Mouse (Mus musculus): Measurements from ENCODE around the gene Wwp2. TPM values are rescaled to one million over a fixed set of nuclear protein-coding genes. Genes with fewer than 3 reads are reported as not detected.

The Wwp2 gene
- polyA plus RNA-seq, 1 experiment from 2014 or later: 44.8 TPM

DNA sequence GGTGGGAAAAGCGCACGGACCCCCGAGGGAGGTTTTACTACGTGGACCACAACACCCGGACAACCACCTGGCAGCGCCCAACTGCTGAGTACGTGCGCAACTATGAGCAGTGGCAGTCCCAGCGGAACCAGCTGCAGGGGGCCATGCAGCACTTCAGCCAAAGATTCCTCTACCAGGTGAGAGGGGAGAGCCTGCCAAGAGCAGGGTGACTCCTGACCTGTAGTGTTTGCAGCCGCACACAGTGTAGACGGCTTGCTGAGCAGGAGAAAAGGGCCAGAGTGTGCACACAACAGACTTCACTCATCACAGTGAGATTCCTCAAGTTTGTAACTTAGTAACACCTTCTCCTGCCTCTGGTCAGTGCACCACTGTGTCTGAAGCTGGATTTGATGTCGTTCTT, 104.5 kb downstream of the Wwp2 start:
- peaks cover 6% of the 10 kb centered on the region for H3K36me3 ChIP-seq (ENCODE audit: insufficient read depth, low read length)
- H3K27ac ChIP-seq (ENCODE audit: low read length): no peak overlapping the region
- no peak overlapping the region for H3K4me2 ChIP-seq (replicated peaks; ENCODE audit: low read depth, low read length)
- H3K4me3 ChIP-seq (ENCODE audit: low read length): no peak overlapping the region
- no peaks in the 10 kb centered on the region for H3K27me3 ChIP-seq (ENCODE audit: insufficient read depth, low read length)
- no peak for ATAC-seq (ENCODE audit: low FRiP score, low TSS enrichment)
- H3K9ac ChIP-seq (replicated peaks; ENCODE audit: low read length): no peak overlapping the region
- no peaks in the 10 kb centered on the region for H3K9me3 ChIP-seq (ENCODE audit: low read length)
- peaks cover 10% of the 10 kb centered on the region for H3K4me1 ChIP-seq (ENCODE audit: insufficient read depth, low read length)
- 86% methylated on average over 12 of the region's 12 CpGs for WGBS

DNA sequence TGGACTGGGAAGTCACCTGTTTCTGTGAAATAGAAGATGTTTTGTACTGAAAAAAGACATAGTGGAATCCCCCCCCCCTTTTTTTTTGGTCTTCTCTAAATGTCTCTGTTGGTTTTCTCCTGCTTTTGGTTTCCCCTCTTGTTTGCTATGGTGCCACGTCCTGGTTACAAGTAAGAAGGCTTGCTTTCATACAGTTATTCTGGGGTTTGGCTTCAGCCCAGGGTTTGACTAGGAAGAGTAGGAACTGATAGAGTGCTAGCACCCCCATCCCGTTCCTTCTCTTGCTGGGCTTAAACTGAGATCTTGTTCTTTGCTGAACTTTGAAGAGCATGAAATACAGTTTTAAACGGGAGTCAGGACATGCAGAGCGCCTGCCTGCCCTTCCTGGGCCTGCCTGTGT, 105.2 kb downstream of the Wwp2 start:
- peaks cover 3% of the 10 kb centered on the region; the same call in 1 of the 2 replicates for H3K36me3 ChIP-seq (ENCODE audit: insufficient read depth, low read length)
- ATAC-seq (ENCODE audit: low FRiP score, low TSS enrichment): no peak
- 87% methylated on average over 4 of the region's 4 CpGs for WGBS
- H3K9ac ChIP-seq (replicated peaks; ENCODE audit: low read length): no peak overlapping the region
- H3K27me3 ChIP-seq (ENCODE audit: insufficient read depth, low read length): no peaks in the 10 kb centered on the region
- H3K27ac ChIP-seq (ENCODE audit: low read length): no peak overlapping the region
- no peaks in the 10 kb centered on the region for H3K9me3 ChIP-seq (ENCODE audit: low read length)
- H3K4me1 ChIP-seq (ENCODE audit: insufficient read depth, low read length): peaks cover 10% of the 10 kb centered on the region
- H3K4me3 ChIP-seq (ENCODE audit: low read length): no peak overlapping the region
- no peak overlapping the region for H3K4me2 ChIP-seq (replicated peaks; ENCODE audit: low read depth, low read length)

DNA sequence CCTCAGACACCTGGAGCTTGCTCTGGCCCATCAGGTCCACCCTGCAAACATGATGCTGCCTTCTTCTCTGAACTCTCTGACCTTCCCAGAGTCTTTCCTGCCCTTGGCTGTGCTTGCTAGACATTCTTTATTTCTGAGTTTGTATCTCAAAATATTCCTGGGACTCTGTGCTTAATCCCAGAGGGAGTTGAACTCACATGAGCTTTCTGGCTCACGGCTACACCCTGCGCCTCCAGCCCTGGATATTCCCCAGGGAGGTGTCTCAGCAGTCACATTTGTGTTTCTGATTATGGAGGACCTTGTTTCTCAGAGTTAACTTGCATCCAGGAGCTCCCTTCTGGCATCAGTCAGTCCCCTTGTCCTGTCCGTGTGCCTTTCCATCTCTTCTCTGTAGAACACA, 106.0 kb downstream of the Wwp2 start:
- Histone ChIP-seq H3K4me3 (ENCODE audit: low read length) (no peak overlapping the region), H3K4me1 (ENCODE audit: insufficient read depth, low read length) (peaks cover 10% of the 10 kb centered on the region), H3K9me3 (ENCODE audit: low read length) (no peaks in the 10 kb centered on the region), H3K9ac (replicated peaks; ENCODE audit: low read length) (no peak overlapping the region), H3K4me2 (replicated peaks; ENCODE audit: low read depth, low read length) (no peak overlapping the region), H3K27me3 (ENCODE audit: insufficient read depth, low read length) (no peaks in the 10 kb centered on the region), H3K36me3 (ENCODE audit: insufficient read depth, low read length) (peaks cover 3% of the 10 kb centered on the region; the same call in 1 of the 2 replicates), H3K27ac (ENCODE audit: low read length) (no peak overlapping the region)
- WGBS: 90% methylated on average over 3 of the region's 3 CpGs
- ATAC-seq (ENCODE audit: low FRiP score, low TSS enrichment): no peak

DNA sequence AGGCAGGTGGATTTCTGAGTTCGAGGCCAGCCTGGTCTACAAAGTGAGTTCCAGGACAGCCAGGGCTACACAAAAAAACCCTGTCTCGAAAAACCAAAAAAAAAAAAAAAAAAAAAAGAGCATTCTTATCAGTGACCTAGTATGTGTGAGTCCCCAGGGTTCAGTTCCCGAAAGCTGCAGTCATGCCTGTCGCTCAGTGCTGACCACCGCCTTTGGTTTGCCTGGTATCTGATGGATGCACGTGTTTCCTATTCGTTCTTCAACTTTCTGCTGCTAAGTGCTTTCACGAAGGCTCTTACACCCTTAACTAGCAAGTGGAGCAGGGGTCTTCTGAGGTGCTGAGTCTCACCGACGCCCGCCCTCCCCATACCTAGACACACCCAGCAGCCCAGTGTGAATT, 107.5 kb downstream of the Wwp2 start:
- H3K9ac ChIP-seq (replicated peaks; ENCODE audit: low read length): no peak overlapping the region
- no peak overlapping the region for H3K4me2 ChIP-seq (replicated peaks; ENCODE audit: low read depth, low read length)
- peaks cover 10% of the 10 kb centered on the region for H3K4me1 ChIP-seq (ENCODE audit: insufficient read depth, low read length)
- no peak overlapping the region for H3K4me3 ChIP-seq (ENCODE audit: low read length)
- no peaks in the 10 kb centered on the region for H3K9me3 ChIP-seq (ENCODE audit: low read length)
- no peaks in the 10 kb centered on the region for H3K27me3 ChIP-seq (ENCODE audit: insufficient read depth, low read length)
- peaks cover 3% of the 10 kb centered on the region; the same call in 1 of the 2 replicates for H3K36me3 ChIP-seq (ENCODE audit: insufficient read depth, low read length)
- no peak overlapping the region for H3K27ac ChIP-seq (ENCODE audit: low read length)
- 89% methylated on average over 10 of the region's 11 CpGs for WGBS
- no peak for ATAC-seq (ENCODE audit: low FRiP score, low TSS enrichment)

DNA sequence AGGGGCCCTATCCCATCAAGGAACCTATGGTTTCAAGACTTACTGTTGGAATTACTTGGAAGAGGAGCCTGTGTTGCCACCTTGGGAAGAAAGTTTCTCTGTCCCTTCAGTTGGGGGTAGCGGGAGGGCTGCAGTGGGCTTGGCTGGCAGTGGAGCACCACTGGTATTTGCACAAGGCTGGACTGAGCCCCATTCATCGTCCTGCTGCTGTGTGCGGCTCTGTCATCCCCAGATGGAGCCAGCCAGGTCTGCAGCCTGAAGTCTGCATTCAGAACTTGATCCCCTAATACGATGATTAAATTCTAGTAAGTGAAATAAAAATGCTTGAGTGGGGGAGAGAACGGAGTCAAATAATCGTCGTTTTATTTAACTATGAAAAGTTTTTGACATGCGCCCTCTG, 108.0 kb downstream of the Wwp2 start:
- Histone ChIP-seq H3K9ac (replicated peaks; ENCODE audit: low read length) (no peak overlapping the region), H3K27me3 (ENCODE audit: insufficient read depth, low read length) (no peaks in the 10 kb centered on the region), H3K4me1 (ENCODE audit: insufficient read depth, low read length) (peaks cover 10% of the 10 kb centered on the region), H3K36me3 (ENCODE audit: insufficient read depth, low read length) (peaks cover 4% of the 10 kb centered on the region; the same call in 1 of the 2 replicates), H3K27ac (ENCODE audit: low read length) (0 out of 2 replicates have a peak overlapping the region, but pooled peaks have one; percentile 79), H3K4me3 (ENCODE audit: low read length) (no peak overlapping the region), H3K9me3 (ENCODE audit: low read length) (no peaks in the 10 kb centered on the region), H3K4me2 (replicated peaks; ENCODE audit: low read depth, low read length) (no peak overlapping the region)
- ATAC-seq (ENCODE audit: low FRiP score, low TSS enrichment): no peak
- WGBS: 74% methylated on average over 8 of the region's 8 CpGs

DNA sequence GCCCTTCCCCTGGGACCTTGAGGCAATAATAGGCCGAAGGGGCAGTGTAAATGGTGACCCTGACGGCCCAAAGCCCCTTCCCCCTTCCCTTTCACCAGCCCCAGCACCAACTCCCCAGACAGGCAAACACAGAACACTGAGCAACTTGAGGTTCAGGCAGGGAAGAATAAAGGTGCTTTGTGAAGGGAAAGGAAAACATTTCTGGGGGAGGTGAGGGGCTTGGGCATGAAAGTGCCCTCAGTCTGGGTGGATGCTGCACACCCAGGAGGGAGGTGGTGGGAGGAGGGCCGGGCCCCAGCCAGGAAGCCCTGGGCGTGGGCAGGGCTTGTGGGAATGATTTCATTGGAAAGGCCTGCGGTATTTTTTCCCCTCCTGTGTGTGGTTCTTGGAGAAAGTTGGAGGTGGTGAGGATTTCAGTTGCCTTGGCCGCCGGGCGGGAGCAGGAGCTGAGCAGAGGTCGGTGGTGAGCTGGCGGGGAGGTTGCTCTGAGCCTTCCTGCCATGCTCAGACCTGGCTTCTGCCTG, 108.5 kb downstream of the Wwp2 start:
- peaks cover 9% of the 10 kb centered on the region; the same call in 1 of the 2 replicates for H3K36me3 ChIP-seq (ENCODE audit: insufficient read depth, low read length)
- no peak overlapping the region for H3K4me3 ChIP-seq (ENCODE audit: low read length)
- H3K4me2 ChIP-seq (replicated peaks; ENCODE audit: low read depth, low read length): no peak overlapping the region
- no peaks in the 10 kb centered on the region for H3K27me3 ChIP-seq (ENCODE audit: insufficient read depth, low read length)
- ATAC-seq (ENCODE audit: low FRiP score, low TSS enrichment): peak; percentile 28; the same call in 1 of the 2 replicates
- 23% methylated on average over 8 of the region's 10 CpGs for WGBS
- H3K9ac ChIP-seq (replicated peaks; ENCODE audit: low read length): peak overlapping the region; percentile 25
- no peaks in the 10 kb centered on the region for H3K9me3 ChIP-seq (ENCODE audit: low read length)
- peaks cover 10% of the 10 kb centered on the region for H3K4me1 ChIP-seq (ENCODE audit: insufficient read depth, low read length)
- H3K27ac ChIP-seq (ENCODE audit: low read length): peak overlapping the region; percentile 79

DNA sequence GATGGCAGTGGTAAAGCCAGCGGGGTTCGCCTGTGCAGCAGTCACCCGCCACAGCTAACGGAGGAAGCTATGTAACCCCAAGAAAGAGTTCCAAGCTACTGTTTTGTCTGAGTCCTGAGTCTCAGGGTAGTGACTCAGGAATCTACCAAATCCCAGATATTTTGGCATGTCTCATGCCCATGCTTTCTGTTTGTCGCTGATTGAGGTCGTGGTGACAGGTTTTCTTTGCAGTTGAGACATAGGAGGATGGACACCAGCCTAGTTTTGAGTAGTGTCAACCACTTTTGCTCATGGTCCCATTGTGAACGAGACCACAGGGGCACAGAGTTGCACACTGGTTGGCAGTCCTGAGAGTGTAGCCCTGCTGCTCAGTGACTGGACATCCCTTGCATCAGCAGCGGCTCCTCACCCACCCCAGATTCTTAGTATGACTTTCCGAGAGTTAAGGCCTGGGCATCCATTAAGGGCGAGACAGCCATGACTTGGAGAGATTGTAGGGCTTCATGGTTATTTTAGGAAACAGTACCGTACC, 109.5 kb downstream of the Wwp2 start:
- Histone ChIP-seq H3K36me3 (ENCODE audit: insufficient read depth, low read length) (peaks cover 10% of the 10 kb centered on the region; the same call in 1 of the 2 replicates), H3K4me3 (ENCODE audit: low read length) (no peak overlapping the region), H3K27me3 (ENCODE audit: insufficient read depth, low read length) (no peaks in the 10 kb centered on the region), H3K9me3 (ENCODE audit: low read length) (no peaks in the 10 kb centered on the region), H3K9ac (replicated peaks; ENCODE audit: low read length) (no peak overlapping the region), H3K27ac (ENCODE audit: low read length) (no peak overlapping the region), H3K4me1 (ENCODE audit: insufficient read depth, low read length) (peaks cover 10% of the 10 kb centered on the region), H3K4me2 (replicated peaks; ENCODE audit: low read depth, low read length) (no peak overlapping the region)
- 90% methylated on average over 11 of the region's 11 CpGs for WGBS
- no peak for ATAC-seq (ENCODE audit: low FRiP score, low TSS enrichment)

DNA sequence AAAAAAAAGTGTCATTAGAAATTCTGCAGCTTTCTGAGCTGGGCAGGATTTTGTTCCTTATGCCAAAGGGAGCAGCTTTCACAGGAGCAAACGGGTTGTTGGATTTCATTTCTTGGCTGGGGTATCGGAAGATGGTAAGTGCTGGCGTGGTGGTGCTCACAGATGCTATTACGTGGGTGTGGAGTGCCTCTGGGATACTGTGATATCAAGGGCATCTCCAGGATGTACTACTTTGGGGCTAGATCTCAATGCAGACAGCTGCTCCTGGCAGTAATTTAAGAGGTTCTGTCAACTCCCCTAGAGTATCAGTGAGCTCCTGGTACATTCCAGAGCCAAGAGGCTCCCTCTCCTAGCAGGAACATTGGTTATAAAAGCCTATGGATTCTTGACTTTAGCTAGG, 110.0 kb downstream of the Wwp2 start:
- ATAC-seq (ENCODE audit: low FRiP score, low TSS enrichment): no peak
- H3K9me3 ChIP-seq (ENCODE audit: low read length): no peaks in the 10 kb centered on the region
- no peak overlapping the region for H3K4me2 ChIP-seq (replicated peaks; ENCODE audit: low read depth, low read length)
- H3K36me3 ChIP-seq (ENCODE audit: insufficient read depth, low read length): peaks cover 9% of the 10 kb centered on the region; the same call in 1 of the 2 replicates
- H3K4me3 ChIP-seq (ENCODE audit: low read length): no peak overlapping the region
- WGBS: 79% methylated on average over 4 of the region's 4 CpGs
- H3K27me3 ChIP-seq (ENCODE audit: insufficient read depth, low read length): no peaks in the 10 kb centered on the region
- peaks cover 10% of the 10 kb centered on the region for H3K4me1 ChIP-seq (ENCODE audit: insufficient read depth, low read length)
- H3K27ac ChIP-seq (ENCODE audit: low read length): no peak overlapping the region
- no peak overlapping the region for H3K9ac ChIP-seq (replicated peaks; ENCODE audit: low read length)

DNA sequence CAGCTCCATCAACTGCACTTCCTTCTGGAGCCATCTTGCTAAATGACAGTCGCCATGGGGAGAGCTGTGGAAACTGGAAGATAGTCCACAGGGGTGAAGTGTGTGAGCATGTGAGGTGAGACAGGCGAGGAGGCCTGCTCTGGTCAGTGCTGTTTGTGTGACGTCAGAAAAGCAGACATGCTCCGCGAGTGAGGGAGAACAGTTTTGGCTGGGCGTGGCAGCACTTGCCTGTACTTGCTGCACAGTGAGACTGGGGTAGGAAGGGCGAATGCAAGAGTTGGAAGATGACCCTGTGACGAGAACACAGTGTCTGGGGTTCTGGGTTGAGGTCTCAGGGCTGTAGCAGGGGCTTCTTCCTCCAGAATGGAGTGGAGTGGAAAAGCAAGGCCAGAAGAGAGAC, 110.7 kb downstream of the Wwp2 start:
- Histone ChIP-seq H3K27me3 (ENCODE audit: insufficient read depth, low read length) (no peaks in the 10 kb centered on the region), H3K4me1 (ENCODE audit: insufficient read depth, low read length) (peaks cover 10% of the 10 kb centered on the region), H3K9ac (replicated peaks; ENCODE audit: low read length) (no peak overlapping the region), H3K4me3 (ENCODE audit: low read length) (no peak overlapping the region), H3K4me2 (replicated peaks; ENCODE audit: low read depth, low read length) (no peak overlapping the region), H3K36me3 (ENCODE audit: insufficient read depth, low read length) (peaks cover 9% of the 10 kb centered on the region; the same call in 1 of the 2 replicates), H3K27ac (ENCODE audit: low read length) (no peak overlapping the region), H3K9me3 (ENCODE audit: low read length) (no peaks in the 10 kb centered on the region)
- ATAC-seq (ENCODE audit: low FRiP score, low TSS enrichment): 0 out of 2 replicates have a peak, but pooled peaks have one; percentile 28
- WGBS: 83% methylated on average over 8 of the region's 8 CpGs

DNA sequence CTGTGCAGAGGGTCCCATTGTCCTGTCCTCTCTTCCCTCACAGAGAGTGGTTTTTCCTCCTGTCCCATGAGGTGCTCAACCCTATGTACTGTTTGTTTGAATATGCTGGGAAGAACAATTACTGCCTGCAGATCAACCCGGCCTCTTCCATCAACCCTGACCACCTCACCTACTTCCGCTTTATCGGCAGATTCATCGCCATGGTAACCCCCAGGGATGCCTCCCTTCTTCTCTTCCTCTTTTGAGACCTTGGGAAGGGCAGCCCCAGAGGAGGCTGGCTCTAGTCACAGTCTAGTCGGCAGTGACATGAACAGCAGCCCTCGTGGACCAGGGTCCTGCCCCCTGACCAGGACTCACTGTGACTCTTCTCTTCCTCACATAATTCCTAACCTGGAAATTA, 116.1 kb downstream of the Wwp2 start:
- no peak for ATAC-seq (ENCODE audit: low FRiP score, low TSS enrichment)
- no peak overlapping the region for H3K4me2 ChIP-seq (replicated peaks; ENCODE audit: low read depth, low read length)
- H3K4me1 ChIP-seq (ENCODE audit: insufficient read depth, low read length): peaks cover 15% of the 10 kb centered on the region
- 39% methylated on average over 6 of the region's 6 CpGs for WGBS
- peak overlapping the region; percentile 50; the same call in 1 of the 2 replicates for H3K27ac ChIP-seq (ENCODE audit: low read length)
- no peaks in the 10 kb centered on the region for H3K27me3 ChIP-seq (ENCODE audit: insufficient read depth, low read length)
- H3K9ac ChIP-seq (replicated peaks; ENCODE audit: low read length): no peak overlapping the region
- H3K4me3 ChIP-seq (ENCODE audit: low read length): no peak overlapping the region
- no peaks in the 10 kb centered on the region for H3K9me3 ChIP-seq (ENCODE audit: low read length)
- H3K36me3 ChIP-seq (ENCODE audit: insufficient read depth, low read length): peaks cover 15% of the 10 kb centered on the region; the same call in 1 of the 2 replicates

Measured in kidney, embryonic 16.5 days (tissue).